Mouse (Mus musculus): Measurements from ENCODE around the gene Mogs.

DNA sequence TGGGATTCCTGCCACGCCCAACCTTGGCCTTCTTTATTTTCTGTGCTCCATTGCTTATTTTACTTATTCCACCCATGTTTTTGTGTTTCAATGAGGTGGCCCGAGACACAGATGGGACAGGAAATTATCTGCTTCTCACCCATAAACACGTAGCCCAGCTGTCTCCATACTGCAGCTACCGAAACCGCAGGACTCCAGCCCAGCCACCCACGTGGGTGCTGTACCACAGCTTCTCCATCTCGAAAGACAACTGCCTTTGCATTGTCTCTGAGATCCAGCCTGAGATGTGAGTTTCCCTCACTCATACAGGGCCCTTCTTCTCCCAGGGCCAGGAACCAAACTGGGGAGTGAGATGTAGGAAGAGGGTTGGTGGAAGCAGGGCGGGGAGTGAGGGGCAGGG is 49.3 kb upstream of the Mogs start:
- no peak for TF ChIP-seq CTCF (IDR thresholded peaks at IDR 0.05; ENCODE audit: extremely low read depth, insufficient read length, insufficient replicate concordance, low read depth, low read length)
- no peak for TF ChIP-seq POLR2A (IDR thresholded peaks at IDR 0.05; ENCODE audit: low read depth, low read length)
